Mouse (Mus musculus) lung, adult 2 months (tissue): ENCODE measurements around the gene Copb1. TPM values are rescaled to one million over a fixed set of nuclear protein-coding genes. Genes with fewer than 3 reads are reported as not detected.

Experiments
- DNase-seq: peaks from one replicate; pipeline ENCODE4 v3.0.0; 2022
- H3K4me1 ChIP-seq: fragments of 200-500 bp; 2 replicates; pipeline ENCODE4 v1.6.1; 2011; ENCODE audit warnings: low read length; ENCODE audit not compliant: control insufficient read depth, insufficient read depth
- H3K4me3 ChIP-seq: fragments of 200-500 bp; replicated peaks from 2 replicates; pipeline ENCODE3; 2011; ENCODE audit warnings: low read depth, mild to moderate bottlenecking, control low read depth, low read length; ENCODE audit errors: extremely low read depth
- CTCF ChIP-seq: fragments of 200-500 bp; IDR thresholded peaks from 2 replicates; pipeline ENCODE4 v1.5.1; 2011; ENCODE audit warnings: mild to moderate bottlenecking, low read length, control low read depth; ENCODE audit not compliant: insufficient read depth
- POLR2A ChIP-seq: fragments of 200-500 bp; IDR thresholded peaks from 2 replicates; pipeline ENCODE4 v1.6.1; 2011; ENCODE audit warnings: low read depth, mild to moderate bottlenecking, control low read depth, low read length, borderline replicate concordance; ENCODE audit errors: extremely low read depth
- WGBS: fragments of 180-500 bp; shearing (Covaris S2); methylation state at CpG from one replicate; pipeline ENCODE4 v1.1.7; 2018; 5-methylcytosine and 5-hydroxymethylcytosine counted together
- polyA plus RNA-seq: library from polyadenylated mRNA; depleted of rRNA; stranded (reverse); fragments of >200 nt; gene quantifications from 2 replicates; pipeline ENCODE4 v1.2.3, GENCODE M21; 2012; rRNA removed

The Copb1 gene
- 32.3 and 33.5 TPM in 2 replicates for polyA plus RNA-seq

- Histone ChIP-seq H3K4me1 (peaks cover 2% of the 10 kb centered on the region; the same call in 1 of the 2 replicates), H3K4me3 (peak within 1 kb of the TSS; percentile 99)
- DNase-seq: peak; percentile 92
- TF ChIP-seq CTCF (no peak), POLR2A (peak; percentile 87; the same call in 1 of the 2 replicates)
- under 1% methylated on average over 75 of the region's 75 CpGs for WGBS
Observed at GRCm38 (mm10) chr7:114253885-114254833, at the start of gene Copb1. Copb1 (minus strand) TSS chr7:114254711.

- Histone ChIP-seq H3K4me3 (no peak overlapping the region), H3K4me1 (no peaks in the 10 kb centered on the region)
- DNase-seq: no peak
- no peak for TF ChIP-seq CTCF
- TF ChIP-seq POLR2A: no peak
- 32% methylated on average over 4 of the region's 4 CpGs for WGBS
Observed at GRCm38 (mm10) chr7:114301293-114301782, 46.8 kb upstream of the Copb1 start.

- TF ChIP-seq CTCF: no peak
- TF ChIP-seq POLR2A: no peak
- no peak for DNase-seq
- Histone ChIP-seq H3K4me3 (no peak overlapping the region), H3K4me1 (no peaks in the 10 kb centered on the region)
- WGBS: 85% methylated on average over 2 of the region's 2 CpGs
Observed at GRCm38 (mm10) chr7:114300782-114301181, 46.3 kb upstream of the Copb1 start.

GRCm38 (mm10) chr7:114299247-114299646 lies 44.7 kb upstream of the Copb1 start:
- 55% methylated on average over 4 of the region's 4 CpGs for WGBS
- Histone ChIP-seq H3K4me3 (no peak overlapping the region), H3K4me1 (no peaks in the 10 kb centered on the region)
- no peak for DNase-seq
- TF ChIP-seq CTCF (no peak), POLR2A (no peak)

DNA sequence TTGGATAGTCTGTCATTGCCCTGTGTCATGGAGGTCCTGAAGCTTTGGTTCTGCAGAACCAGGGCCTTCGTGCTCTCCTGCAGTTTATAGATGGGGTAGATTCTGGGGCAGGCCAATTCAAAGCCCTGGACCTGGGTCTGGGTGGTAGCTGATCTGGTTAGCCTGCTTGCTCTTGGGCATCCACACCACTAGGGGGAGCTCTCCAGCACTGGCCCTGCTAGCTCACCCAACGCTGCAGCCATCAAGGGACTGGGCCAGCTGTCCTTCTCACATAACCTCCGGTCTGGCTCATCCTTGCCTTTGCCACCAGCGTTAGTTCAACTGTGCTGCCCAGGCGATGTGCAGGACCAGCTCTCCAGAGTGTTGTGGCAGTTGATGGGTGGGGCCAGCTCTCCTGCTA lies 40.2 kb upstream of the Copb1 start:
- Histone ChIP-seq H3K4me3 (no peak overlapping the region), H3K4me1 (peaks cover 5% of the 10 kb centered on the region)
- DNase-seq: no peak
- 81% methylated on average over 5 of the region's 5 CpGs for WGBS
- TF ChIP-seq CTCF (peak; percentile 45), POLR2A (no peak)

DNA sequence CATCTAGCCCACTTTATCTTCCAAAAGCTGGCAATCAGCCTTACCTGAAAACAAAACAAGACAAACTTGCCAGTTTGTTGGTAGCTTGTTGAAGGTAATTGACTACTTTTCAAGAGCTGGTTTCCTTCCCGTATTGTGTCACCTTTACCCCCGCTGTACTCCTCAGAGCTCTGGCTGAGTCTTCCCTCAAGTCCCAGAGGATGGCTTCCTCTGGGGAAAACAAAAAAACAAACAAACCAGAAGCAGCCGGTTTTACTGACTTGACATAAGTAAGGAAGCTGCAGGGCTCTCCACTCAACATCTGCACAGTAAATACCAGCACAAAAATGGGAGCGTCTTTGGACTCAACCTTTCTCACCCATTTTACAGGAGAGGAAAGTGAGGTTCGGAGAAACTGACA lies 39.4 kb upstream of the Copb1 start:
- 56% methylated on average over 5 of the region's 5 CpGs for WGBS
- TF ChIP-seq POLR2A (no peak), CTCF (no peak)
- Histone ChIP-seq H3K4me3 (no peak overlapping the region), H3K4me1 (peaks cover 5% of the 10 kb centered on the region)
- no peak for DNase-seq

DNA sequence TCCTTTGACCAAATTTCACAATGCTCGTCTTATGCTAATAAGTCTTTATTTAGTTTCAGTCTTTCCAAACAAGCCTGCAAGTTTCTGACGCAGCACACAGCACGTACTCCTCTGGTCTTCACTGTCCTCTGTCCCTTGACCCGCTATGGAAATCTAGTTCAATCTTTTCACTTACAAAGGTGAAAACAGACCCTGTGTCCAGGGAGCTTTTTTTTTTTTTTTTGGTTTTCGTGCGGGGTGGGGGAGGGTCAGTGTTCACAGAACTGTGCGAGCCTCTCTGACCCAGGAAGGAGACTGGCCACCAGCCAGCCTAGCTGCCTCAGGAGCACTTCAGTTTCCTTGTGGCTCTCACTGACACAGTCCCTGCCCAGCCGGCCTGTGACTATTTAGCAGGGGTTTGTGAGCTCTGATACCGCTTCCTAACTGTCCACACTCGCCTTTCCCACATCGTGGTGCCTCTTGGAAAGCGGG lies 38.0 kb upstream of the Copb1 start:
- 9% methylated on average over 12 of the region's 12 CpGs for WGBS
- H3K4me3 ChIP-seq: peak overlapping the region; percentile 74
- TF ChIP-seq POLR2A (no peak), CTCF (no peak)
- peak; percentile 83 for DNase-seq
- peaks cover 5% of the 10 kb centered on the region for H3K4me1 ChIP-seq

- H3K4me3 ChIP-seq: no peak overlapping the region
- DNase-seq: no peak
Observed at GRCm38 (mm10) chr7:114291461-114292335, 37.2 kb upstream of the Copb1 start.

DNA sequence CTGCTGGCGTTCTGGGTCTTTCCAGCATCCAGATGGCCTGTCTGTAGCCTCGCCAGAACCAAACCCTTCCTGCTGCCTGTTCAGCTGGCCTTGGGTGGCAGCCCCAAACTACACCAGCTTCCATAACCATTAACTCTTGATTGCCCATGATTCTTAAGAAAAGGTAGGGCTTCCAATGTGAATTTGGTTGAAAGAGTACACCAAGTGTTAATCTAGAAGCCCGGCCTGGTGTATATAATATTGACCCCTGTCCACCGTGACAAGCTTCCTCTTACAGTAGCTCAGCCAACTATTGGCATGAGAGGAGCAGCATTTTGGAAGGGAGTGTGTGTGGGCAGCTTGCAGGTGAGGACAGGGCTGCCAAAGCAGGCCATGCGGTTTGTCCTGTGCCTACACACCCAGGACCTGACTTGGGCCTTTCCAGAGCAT lies 35.6 kb upstream of the Copb1 start:
- TF ChIP-seq POLR2A (no peak), CTCF (no peak)
- Histone ChIP-seq H3K4me1 (peaks cover 5% of the 10 kb centered on the region), H3K4me3 (no peak overlapping the region)
- no peak for DNase-seq
- WGBS: 64% methylated on average over 5 of the region's 5 CpGs

More at GRCm38 (mm10) chr7:114291461-114292335, 37.2 kb upstream of the Copb1 start:
- peaks cover 5% of the 10 kb centered on the region for H3K4me1 ChIP-seq
- WGBS: 47% methylated on average over 15 of the region's 15 CpGs
- TF ChIP-seq POLR2A (no peak), CTCF (no peak)
